Mouse (Mus musculus) testis, postnatal 10 days (tissue): Measurements from ENCODE around the gene Nphp4.

Experiments used
- DNase-seq: peaks from one replicate; pipeline ENCODE4 v3.0.0; 2021; ENCODE audit warnings: low spot score

Nphp4 gene

DNA sequence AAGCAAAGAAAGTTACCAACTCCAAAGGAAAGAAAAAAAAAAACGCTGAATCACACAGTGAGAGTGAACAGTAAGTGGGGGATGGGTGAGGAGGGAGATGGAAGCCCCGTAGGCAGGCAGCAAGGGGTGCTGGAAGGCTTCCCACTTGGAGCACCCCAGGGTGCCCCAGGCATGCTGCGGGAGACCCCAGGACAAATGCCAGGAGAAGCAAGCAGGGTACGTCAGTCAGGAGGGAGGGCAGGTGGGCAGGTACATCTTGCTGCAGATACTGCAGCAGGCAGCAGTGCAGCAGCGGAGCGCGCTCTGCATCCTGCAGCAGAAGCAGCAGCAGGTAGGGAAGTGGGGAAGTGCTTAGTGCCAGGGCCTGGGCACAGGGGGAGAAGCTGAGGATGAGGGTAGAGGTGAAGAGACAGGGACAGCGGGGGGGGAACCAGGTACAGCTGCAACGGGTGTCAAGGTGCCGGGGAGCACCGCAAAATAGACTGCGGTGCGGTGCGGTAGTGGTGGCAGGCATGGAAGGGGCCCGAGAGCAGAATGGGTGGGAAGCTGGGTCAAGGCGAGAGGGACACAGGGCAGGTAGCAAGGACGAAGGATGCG, at the start of gene Nphp4:
Gene Nphp4 (plus strand): TSS at position 280 of the 597 bp plus-strand sequence.
- DNase-seq: no peak

DNA sequence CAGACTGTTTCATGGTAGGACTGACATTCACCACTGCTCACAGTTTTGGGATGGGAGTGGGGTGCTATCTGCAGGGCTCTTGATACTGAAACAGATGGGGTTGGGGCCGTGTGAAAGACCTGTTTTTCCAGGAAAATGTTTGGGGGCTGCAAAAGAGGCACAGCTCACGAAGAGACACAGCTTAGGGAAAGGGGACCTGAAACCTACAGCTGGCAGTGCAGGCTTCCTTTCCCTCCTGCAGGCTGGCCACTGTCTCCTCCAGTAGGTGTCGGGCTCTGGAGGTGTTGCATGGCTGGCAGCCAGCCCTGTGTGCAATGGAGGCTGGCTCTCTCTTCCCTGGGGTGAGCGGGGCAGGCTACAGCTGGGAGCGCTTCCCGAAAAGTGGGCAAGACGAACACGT, 48.2 kb upstream of the Nphp4 start:
- no peak for DNase-seq

DNA sequence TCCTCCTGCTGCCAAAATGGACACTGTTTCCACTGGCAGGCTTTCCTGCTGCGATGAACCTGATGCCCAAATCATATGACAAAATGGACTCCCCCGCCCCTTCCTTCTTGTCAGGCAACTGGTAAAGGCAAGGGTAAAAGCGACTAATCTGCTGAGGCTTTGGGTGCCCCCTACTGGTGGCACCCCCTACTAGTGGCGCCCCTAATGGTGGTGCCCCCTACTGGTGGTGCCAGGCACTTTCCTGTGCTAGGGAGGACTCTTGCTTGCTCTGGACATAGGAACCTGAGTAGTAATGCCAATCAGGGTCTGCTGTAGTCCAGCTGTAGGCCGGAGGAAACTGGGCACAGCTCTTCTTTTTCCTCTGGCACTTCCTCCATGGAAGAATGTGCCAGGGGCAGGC, 44.2 kb upstream of the Nphp4 start:
- no peak for DNase-seq

DNA sequence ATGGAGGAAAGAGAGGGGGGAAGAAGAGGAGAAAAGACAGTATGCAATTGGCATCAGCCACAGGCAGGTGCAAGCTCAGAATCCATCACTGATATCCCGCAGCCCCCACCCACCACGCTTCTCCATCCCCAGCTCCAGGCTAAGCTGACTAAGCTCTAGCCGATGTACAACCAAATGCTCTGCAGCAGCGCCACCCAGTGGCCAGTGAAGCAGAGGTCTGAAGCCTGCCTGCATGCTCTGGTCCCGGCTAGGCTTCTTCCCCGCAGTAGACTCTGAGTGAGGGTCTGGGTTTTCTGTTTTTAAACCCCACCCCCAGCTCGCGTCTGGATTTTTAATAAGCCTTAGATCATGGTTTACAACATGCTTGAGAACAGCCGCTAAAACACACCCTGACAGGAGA, 41.7 kb upstream of the Nphp4 start:
- DNase-seq: peak; percentile 95

DNA sequence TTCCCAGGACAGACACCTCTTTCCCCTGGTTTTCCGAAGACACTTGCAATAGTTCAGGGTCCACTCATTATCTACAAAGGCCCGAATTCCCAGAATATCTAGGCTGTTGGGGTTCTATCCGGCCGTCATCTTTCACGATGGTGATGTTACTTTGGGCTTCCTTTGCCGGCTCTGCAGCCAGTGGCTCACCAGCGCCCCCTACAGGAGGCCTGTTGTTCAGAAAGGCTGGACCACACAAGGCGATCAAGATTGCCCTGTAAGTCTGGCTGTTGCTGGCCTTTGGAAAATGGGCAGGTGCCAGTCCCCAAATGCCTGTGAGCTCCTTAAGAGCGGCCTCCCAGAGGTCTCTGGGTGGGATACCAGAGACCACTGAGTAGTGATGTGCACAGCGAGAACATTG, 41.3 kb upstream of the Nphp4 start:
- peak; percentile 91 for DNase-seq

- DNase-seq: no peak
These were observed 35.6 kb upstream of the Nphp4 start for GRCm38 (mm10) chr4:152440882-152441281.

- DNase-seq: no peak
These were observed 35.0 kb upstream of the Nphp4 start for GRCm38 (mm10) chr4:152441536-152441935.

DNA sequence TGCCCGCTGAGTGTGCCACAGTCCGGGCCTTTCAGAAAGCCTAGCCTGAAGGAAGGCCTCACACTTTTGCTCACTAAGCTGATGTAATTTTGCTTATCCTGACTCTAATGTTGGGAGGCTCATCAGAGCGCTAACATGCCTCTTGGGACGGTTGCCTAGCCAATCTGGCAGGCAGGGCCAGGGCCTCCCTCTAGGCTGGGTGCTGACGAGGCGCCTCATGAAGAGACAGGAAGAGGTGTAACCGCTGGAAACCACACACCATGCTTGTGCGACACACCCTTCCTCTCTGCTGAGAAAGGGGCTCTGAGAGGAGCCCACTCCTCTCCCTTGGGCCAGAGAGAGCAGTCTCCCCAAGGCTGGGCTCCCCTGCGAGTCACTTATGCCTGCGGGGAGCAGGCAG, 30.3 kb upstream of the Nphp4 start:
- DNase-seq: no peak

- no peak for DNase-seq
These were observed 28.5 kb upstream of the Nphp4 start for GRCm38 (mm10) chr4:152447731-152448665.

DNA sequence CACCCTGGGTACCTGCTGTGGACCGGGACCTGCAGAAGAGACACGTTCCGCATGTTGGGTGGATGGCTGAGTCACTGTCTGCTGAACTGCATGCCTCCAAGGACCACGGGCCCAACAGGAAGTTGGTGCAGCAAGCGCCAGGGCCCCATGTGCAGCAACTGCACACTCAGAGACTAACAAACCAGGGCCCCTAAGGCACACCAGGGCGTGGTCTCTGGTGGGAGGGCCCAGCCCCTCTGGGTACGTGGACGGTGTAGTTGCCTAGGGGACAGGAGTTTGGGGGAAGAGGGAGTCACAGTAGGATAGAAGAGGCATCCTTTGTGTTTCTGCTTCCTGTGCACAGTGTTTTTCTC, 27.9 kb upstream of the Nphp4 start:
- DNase-seq: no peak

DNA sequence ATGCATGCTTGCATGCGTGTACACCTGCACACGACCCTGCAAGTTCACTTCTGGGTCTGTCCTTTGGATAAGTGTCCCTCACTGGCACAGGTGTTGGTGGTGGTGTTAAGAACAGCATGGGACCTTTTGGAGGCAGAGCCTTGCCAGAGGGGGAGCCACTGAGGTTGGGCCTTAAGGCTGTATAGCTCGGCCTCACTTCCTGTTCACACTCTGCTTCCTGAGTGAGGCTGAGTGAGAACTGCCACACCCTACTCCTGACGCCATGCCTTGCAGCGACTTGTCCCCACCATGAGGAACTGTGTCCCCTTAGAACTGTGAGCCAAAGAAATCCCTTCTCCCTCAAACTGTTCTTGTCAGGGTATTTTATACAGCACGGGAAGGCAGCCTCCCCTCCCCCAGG, 25.1 kb upstream of the Nphp4 start:
- DNase-seq: no peak

DNA sequence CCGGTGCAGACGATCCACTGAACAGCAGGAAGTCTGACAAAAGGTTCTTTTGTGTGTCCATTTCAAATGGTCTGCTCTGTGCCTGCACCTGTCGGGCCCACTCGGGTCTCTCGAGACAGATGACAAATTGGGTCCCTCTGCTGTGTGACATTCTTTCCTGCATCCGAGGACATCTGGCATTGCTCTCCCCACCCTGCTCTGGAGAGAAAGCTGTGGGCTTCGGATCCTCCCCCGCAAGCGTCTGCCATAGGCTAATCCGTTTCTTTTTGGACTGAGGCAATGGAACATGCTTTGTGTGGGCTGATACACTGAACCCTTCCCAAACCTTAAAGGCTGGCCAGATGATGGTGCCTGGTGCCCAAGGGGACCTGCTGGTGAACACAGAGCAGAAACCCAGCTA, 23.4 kb upstream of the Nphp4 start:
- DNase-seq: no peak

GRCm38 (mm10) chr4:152454153-152454552, 22.4 kb upstream of the Nphp4 start:
- DNase-seq: no peak

GRCm38 (mm10) chr4:152456609-152457008, 19.9 kb upstream of the Nphp4 start:
- no peak for DNase-seq

GRCm38 (mm10) chr4:152457673-152458072, 18.8 kb upstream of the Nphp4 start:
- no peak for DNase-seq

- DNase-seq: no peak
These were observed 14.0 kb upstream of the Nphp4 start for GRCm38 (mm10) chr4:152462516-152462915.

DNA sequence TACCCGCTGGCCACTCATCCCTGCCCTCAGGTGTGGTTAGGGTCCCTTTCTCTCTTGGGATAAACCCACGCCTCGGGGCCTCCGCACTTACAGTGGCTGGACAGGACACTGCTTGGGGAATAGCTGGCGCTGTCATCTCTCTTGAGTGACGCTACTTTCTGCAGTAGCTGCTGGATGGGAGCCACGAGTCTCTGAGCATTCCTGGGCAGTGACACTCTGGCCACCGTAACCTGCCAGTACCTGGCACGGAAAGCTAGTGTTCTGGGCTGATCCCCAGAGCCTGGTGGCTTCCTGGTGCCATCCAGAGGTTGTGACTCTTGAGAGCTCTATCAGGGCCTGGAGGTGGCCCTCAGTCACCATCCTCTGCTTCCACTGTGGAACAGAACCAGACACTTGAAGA, 13.4 kb upstream of the Nphp4 start:
- DNase-seq: no peak

DNA sequence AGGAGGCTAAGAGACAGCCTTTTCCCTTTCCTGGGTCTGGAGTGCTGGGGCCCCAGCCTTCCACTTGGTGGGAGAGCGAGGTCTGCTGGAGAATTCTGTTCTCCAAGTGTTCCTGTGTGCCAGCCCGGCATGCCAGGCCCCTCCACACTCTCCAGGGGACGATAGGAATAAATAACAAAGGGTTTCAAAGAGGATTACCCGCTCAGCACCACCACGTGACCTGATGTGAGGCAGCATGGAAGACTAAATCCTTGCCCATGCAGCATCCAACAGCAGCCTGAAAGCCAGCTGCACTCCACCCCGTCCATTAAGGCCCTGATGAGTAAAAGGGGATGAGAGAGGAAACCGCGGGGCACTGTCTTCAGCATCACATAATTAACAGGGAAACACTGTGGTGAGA, 11.4 kb upstream of the Nphp4 start:
- no peak for DNase-seq

DNA sequence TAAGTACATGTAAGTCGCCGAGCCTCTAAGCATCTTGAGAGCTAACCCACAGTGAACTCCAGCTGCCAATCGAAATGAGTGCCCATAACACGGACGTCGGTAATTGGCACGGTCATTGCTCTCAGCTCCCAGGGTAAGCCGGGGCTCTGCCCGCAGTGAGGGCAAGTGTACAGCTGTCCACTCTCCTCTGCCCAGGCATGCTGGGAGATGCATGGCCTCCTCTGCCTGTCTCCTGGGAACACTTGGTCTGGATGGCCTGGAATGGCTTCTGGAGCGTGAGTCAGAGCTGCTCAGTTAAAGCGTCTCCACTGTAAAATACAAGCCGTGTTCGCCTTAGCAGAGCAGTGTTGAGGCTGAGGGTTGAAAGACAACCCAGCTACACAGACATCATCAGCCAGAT, 9.9 kb upstream of the Nphp4 start:
- DNase-seq: no peak

GRCm38 (mm10) chr4:152467951-152468350, 8.6 kb upstream of the Nphp4 start:
- no peak for DNase-seq

- DNase-seq: no peak
These were observed 565 bp upstream of the Nphp4 start for GRCm38 (mm10) chr4:152475941-152476340.

GRCm38 (mm10) chr4:152477106-152477465, 580 bp downstream of the Nphp4 start:
- no peak for DNase-seq

- DNase-seq: peak; percentile 99
These were observed 1.1 kb downstream of the Nphp4 start, which contains the start of gene Kcnab2 for GRCm38 (mm10) chr4:152477466-152478223. Kcnab2 (minus strand) TSS chr4:152477871.
